Mouse (Mus musculus) embryonic fibroblast, embryonic 13.5 days (primary cell): ENCODE measurements around the gene Dnah17.

Experiments
- CTCF ChIP-seq: IDR thresholded peaks from 2 replicates; pipeline ENCODE4 v1.5.1; 2011; ENCODE audit warnings: mild to moderate bottlenecking, control low read depth, low read length, moderate library complexity, borderline replicate concordance; ENCODE audit not compliant: insufficient read depth
- POLR2A ChIP-seq: IDR thresholded peaks from 2 replicates; pipeline ENCODE4 v1.6.1; 2011; ENCODE audit warnings: low read depth, mild to moderate bottlenecking, control low read depth, low read length, moderate library complexity

DNA sequence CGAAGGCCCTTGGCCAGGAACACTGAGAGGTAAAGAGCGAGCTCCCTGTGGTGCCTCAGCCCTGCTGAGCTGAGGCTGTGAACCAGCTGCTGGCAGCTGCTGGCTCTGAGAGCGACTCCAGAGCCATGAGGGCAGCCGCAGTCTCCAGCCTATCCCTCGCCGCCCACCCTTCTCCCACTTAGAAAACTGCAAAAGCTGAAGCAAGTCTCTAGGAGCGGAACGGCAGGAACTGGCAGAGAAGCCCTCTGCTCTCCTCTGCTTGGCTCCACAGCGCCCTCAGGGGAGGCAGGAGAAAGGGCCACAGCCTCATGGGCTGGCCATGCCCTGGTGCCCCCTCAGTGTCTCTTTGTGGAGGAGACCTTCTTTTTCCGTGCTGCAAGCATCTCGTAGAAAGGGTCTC lies 35.2 kb upstream of the Dnah17 start:
- TF ChIP-seq CTCF (no peak), POLR2A (no peak)
